Mouse (Mus musculus): ENCODE data around the gene Derl2.

Gene Derl2

GRCm38 (mm10) chr11:70982030-70982429, 37.6 kb downstream of the Derl2 start:
- no peak for DNase-seq

GRCm38 (mm10) chr11:70980751-70981510, 38.7 kb downstream of the Derl2 start:
- no peak for DNase-seq

DNA sequence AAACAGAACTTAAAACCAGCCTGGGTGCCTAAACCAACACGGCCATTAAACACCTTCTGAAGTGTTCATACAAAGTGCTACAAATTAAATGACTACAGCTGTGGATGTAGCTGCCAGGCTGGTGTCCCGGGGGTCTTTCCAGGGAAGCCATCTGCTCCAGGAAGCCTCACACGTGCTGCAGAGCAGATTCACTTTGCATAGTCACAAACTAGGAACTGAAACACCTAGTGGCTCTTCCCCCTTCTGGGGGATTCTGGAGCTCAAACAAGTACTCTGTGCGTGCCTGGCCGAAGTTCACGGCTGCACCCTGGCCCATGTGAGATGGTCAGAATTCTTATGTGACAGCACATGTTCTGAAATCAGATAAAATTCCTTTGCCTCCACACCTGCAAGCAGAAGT, 39.4 kb downstream of the Derl2 start:
- no peak for DNase-seq

DNA sequence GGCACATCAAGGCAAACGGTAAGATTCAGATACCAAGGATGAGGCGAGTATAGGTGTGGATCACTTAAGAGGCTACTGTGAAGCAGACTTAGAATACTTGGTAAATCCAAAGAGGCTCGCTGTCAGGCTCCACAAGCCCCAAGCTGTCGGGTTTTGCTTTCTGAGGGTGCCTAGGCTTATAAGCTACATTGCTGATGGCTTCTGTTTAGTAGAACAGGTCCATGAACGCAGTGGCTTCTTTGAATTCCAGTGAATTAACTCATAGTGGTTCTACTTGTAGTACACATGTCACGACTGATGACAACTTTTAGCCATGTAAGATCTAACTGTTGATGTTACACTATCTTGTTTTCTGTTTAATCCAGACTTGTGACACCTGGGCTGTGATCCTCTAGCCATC, 42.3 kb downstream of the Derl2 start:
- DNase-seq = no peak

- DNase-seq = no peak
These were observed 44.4 kb downstream of the Derl2 start for GRCm38 (mm10) chr11:70975193-70975592.

GRCm38 (mm10) chr11:70973947-70974346, 45.7 kb downstream of the Derl2 start:
- no peak for DNase-seq

DNA sequence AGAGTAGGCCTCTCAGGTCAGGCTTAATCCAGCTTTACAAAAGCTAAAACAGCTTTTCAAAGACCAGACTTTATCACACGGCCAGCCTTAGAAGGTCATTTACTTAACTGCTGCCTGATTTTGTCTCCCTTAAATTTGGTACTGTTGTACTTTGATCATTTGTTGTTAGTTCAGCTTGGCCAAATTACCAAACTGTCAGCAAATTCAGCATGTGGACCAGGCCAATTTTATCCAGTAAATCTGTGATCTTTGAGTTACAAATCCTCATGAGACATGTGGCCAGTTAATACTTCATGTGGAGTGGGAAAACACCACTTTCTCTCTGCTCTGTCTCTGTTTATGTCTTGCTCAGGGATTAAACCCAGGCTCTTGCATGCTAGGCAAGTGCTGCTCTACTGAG, 47.1 kb downstream of the Derl2 start:
- DNase-seq = no peak

- no peak for DNase-seq
These were observed 48.8 kb downstream of the Derl2 start for GRCm38 (mm10) chr11:70970560-70971540.

DNA sequence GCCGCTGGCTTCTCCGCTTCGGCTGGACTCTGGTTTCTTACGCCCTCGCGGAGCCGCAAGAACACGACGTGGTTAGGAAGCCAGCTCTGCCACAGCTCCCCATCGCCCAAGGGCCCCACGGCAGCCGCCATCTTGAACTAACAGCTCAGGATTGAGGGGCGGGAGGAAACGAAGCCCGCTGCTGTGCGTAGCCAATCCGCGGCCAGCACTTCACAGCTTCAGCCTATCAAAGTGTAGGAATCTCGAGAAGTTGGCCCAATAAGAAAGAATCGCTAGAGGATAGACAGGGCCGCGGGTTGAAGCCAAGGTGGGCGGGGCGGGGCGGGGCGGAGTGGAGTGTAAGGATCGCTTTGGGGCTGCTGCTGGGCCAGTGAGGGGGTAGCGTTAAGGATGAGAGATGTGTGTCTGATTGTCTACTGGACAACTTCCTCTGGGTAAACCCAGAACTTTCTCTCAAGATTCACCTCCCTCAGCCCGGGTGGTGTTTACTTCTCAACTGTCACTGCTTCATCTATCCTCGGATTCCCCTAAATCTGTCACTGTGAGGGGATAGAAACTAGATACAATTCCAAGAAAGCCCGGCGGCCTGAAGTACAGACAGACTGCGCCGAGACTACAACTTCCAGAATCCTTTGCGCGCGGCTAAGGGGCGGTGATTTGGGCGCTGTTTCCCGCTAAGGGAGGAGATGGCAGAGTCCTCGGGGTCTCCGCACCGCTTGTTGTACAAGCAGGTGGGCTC, 49.7 kb downstream of the Derl2 start, which contains the start of the genes Nup88 and Rpain:
Gene Nup88 (minus strand): TSS at position 153 of the 739 bp plus-strand sequence.
Gene Rpain (plus strand): TSS at position 393 of the 739 bp plus-strand sequence.
- peak; percentile 94 to 97 for DNase-seq

DNA sequence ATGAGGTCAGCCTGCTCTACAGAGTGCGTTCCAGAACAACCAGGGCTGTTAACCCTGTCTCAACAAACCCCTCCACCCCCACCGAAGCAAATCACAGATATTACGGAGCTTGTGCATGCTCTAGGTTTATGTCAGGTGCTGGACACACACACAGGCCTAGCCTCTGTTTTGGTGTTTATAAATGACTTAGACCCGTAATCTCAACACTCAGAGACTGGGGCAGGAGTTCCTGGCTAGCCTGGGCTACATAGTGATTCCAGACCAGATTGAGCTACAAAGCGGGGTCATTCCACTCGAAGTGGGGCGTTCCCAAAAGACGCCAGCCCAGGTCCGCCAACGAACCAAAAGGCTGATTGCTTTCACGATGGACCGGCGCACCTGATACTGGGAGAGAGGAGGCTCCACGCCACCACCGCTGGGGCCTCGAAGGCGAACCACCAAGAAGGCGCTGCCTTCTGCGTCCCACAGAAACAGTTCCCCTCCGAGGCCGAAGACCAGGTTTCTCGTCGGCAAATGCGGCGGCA, 50.3 kb downstream of the Derl2 start:
- no peak for DNase-seq

DNA sequence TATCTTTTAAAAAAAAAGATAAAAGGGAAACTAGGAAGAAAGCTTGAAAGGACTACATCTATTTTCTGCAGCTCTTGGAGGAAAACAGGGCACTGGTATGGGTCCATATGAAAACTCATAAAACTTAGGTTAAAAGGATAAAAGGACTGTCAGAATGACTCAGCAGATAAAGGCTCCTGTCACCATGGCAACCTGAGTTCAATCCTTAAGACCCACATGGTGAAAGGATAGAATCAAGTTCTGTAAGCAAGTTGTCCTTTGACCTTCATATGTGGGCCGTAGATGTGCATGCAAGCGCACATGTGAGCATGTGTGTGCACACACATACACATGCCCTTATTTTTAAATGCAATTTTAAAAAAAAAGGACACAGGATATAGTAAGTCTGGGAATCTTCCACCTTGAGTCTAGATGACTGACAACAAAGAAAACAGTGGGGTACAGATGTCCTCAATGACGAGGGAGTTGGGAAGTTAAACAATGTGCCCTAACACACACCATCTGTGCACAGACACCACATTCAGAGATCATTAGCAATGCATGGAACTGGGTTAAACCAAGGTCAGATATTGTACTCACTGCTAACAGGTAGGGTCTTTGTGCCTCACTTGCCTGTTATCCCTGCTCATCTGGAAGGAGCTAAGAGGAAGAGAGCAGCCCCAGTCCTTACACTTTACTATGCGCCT, 55.3 kb downstream of the Derl2 start:
- no peak for DNase-seq

DNA sequence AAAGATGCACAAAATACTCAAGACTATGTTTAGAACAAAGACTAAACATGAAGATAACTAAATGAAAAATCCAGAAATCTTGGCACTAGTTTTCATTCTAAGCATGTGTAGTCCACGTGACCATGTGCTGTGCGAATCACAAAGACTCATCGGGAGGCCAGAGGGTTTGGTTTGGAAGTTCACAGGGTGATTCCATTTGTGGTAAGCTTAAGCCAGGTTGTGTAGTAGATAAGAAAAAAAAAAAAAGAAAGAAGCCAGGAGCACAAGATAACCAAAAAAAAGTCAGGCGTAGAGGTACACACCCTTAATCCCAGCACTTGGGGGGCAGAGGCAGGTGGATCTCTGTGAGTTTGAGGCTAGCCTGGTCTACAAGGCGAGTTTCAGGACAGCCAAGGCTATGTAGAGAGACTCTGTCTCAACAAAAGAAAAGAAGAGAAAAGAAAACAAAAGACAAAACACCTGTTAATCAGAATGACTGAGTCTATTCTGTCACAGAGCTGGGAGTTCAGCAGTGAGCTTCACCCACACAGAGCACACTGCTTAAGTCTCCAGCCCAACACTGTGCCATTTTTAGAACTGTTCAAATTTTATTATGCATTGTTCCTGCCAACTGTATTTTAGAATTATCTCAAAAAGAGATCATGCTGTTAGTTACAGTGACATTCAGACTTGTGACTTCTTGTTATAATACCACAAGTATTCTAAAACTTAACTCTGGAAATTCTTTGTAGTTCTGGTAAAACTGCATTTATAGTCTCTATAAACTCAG, 58.7 kb downstream of the Derl2 start:
- no peak for DNase-seq
